Comparison of ENCODE assay signal across 8 mouse cellular contexts in genomic region chr6:29985058-29985498, GRCm38 (mm10).
DNase-seq lines count a peak whose midpoint lies in the region; ATAC-seq and TF ChIP-seq lines count a peak whose summit lies in the region.

No protein-coding gene starts in this region.

- no peak for TF ChIP-seq CTCF in heart, adult 2 months (IDR thresholded peaks at IDR 0.05)
- no peak for TF ChIP-seq CTCF in kidney, adult 2 months (conservative IDR thresholded peaks at IDR 0.05; ENCODE audit: insufficient read depth, insufficient read length, low read depth, low read length)
- no peak for TF ChIP-seq CTCF in midbrain, postnatal 0 days (IDR thresholded peaks at IDR 0.05)

- TF ChIP-seq POLR2A in heart, adult 2 months (IDR thresholded peaks at IDR 0.05; ENCODE audit: insufficient read depth, low read depth, low read length): peak; percentile 42; the same call in 1 of the 2 replicates
- TF ChIP-seq POLR2A in kidney, adult 2 months (IDR thresholded peaks at IDR 0.05; ENCODE audit: low read depth, low read length): no peak

- H3K9me3 ChIP-seq in embryonic facial prominence, embryonic 15.5 days (replicated peaks): no peaks in the 10 kb centered on the region
- no peaks in the 10 kb centered on the region for H3K9me3 ChIP-seq in limb, embryonic 15.5 days
- H3K9me3 ChIP-seq in midbrain, postnatal 0 days (ENCODE audit: low read length): no peaks in the 10 kb centered on the region

- intact Hi-C loops in heart, adult 2 months (cut with DNase I): loop anchor here (2.0 kb wide), 1 partner anchor 62 kb away; the partner anchor contains the start of gene Nrf1

- WGBS in embryonic facial prominence, embryonic 15.5 days: 0% methylated on average over 37 of the region's 37 CpGs
- under 1% methylated on average over 37 of the region's 37 CpGs for WGBS in heart, adult 2 months
- 1% methylated on average over 37 of the region's 37 CpGs for WGBS in kidney, adult 2 months
- under 1% methylated on average over 37 of the region's 37 CpGs for WGBS in limb, embryonic 15.5 days
- WGBS in midbrain, postnatal 0 days: under 1% methylated on average over 37 of the region's 37 CpGs

- no peaks in the 10 kb centered on the region for H3K36me3 ChIP-seq in embryonic facial prominence, embryonic 15.5 days
- H3K36me3 ChIP-seq in heart, adult 2 months (ENCODE audit: control insufficient read depth, insufficient read depth, low read length): no peaks in the 10 kb centered on the region
- no peaks in the 10 kb centered on the region for H3K36me3 ChIP-seq in kidney, adult 2 months (ENCODE audit: control insufficient read depth, insufficient read depth, low read length)
- H3K36me3 ChIP-seq in limb, embryonic 15.5 days: no peaks in the 10 kb centered on the region
- H3K36me3 ChIP-seq in midbrain, postnatal 0 days (ENCODE audit: insufficient read depth, low read length): no peaks in the 10 kb centered on the region

- peak overlapping the region; percentile 91 for H3K4me2 ChIP-seq in embryonic facial prominence, embryonic 15.5 days (replicated peaks)
- H3K4me2 ChIP-seq in limb, embryonic 15.5 days: peak overlapping the region; percentile 86
- peak overlapping the region; percentile 94 for H3K4me2 ChIP-seq in midbrain, postnatal 0 days (ENCODE audit: low read depth, low read length, poor library complexity, severe bottlenecking)

- H3K4me1 ChIP-seq in embryonic facial prominence, embryonic 15.5 days: 0 out of 2 replicates have a peak, but pooled peaks cover 6% of the 10 kb centered on the region
- H3K4me1 ChIP-seq in heart, adult 2 months (ENCODE audit: control insufficient read depth, insufficient read depth, low read length): no peaks in the 10 kb centered on the region; the same call in 1 of the 2 replicates
- 0 out of 2 replicates have a peak, but pooled peaks cover 3% of the 10 kb centered on the region for H3K4me1 ChIP-seq in kidney, adult 2 months (ENCODE audit: control insufficient read depth, insufficient read depth, low read length)
- peaks cover 10% of the 10 kb centered on the region; the same call in 1 of the 2 replicates for H3K4me1 ChIP-seq in limb, embryonic 15.5 days
- no peaks in the 10 kb centered on the region for H3K4me1 ChIP-seq in midbrain, postnatal 0 days (ENCODE audit: insufficient read depth, low read length)

- peak overlapping the region; percentile 58 for H3K4me3 ChIP-seq in embryonic facial prominence, embryonic 15.5 days (replicated peaks)
- peak overlapping the region; percentile 57 for H3K4me3 ChIP-seq in heart, adult 2 months
- H3K4me3 ChIP-seq in kidney, adult 2 months (ENCODE audit: insufficient read depth, low read depth, low read length): peak overlapping the region; percentile 54
- peak overlapping the region; percentile 59 for H3K4me3 ChIP-seq in limb, embryonic 15.5 days
- H3K4me3 ChIP-seq in midbrain, postnatal 0 days (ENCODE audit: low read depth, low read length): peak overlapping the region; percentile 46

- TF ChIP-seq EP300 in heart, adult 2 months (IDR thresholded peaks at IDR 0.05; ENCODE audit: insufficient read depth, low read depth, low read length): no peak

- H3K9ac ChIP-seq in embryonic facial prominence, embryonic 15.5 days: peak overlapping the region; percentile 31
- H3K9ac ChIP-seq in heart, adult 2 months (ENCODE audit: low read depth, low read length): peak overlapping the region; percentile 47
- peak overlapping the region; percentile 45 for H3K9ac ChIP-seq in limb, embryonic 15.5 days
- H3K9ac ChIP-seq in midbrain, postnatal 0 days (replicated peaks; ENCODE audit: low read length, poor library complexity, severe bottlenecking): peak overlapping the region; percentile 37; the same call in 1 of the 2 replicates

- H3K27me3 ChIP-seq in embryonic facial prominence, embryonic 15.5 days: peaks cover 7% of the 10 kb centered on the region; the same call in 1 of the 2 replicates
- no peaks in the 10 kb centered on the region for H3K27me3 ChIP-seq in heart, adult 2 months (ENCODE audit: control insufficient read depth, insufficient read depth, low read length)
- H3K27me3 ChIP-seq in kidney, adult 2 months (replicated peaks; ENCODE audit: control insufficient read depth, insufficient read depth, low read length): no peaks in the 10 kb centered on the region
- H3K27me3 ChIP-seq in limb, embryonic 15.5 days: no peaks in the 10 kb centered on the region
- H3K27me3 ChIP-seq in midbrain, postnatal 0 days (ENCODE audit: insufficient read depth, low read length): no peaks in the 10 kb centered on the region

- H3K79me2 ChIP-seq in heart, adult 2 months (replicated peaks; ENCODE audit: control insufficient read depth, insufficient read depth, low read length): no peaks in the 10 kb centered on the region

- peak; percentile 92 for DNase-seq in A20 (ENCODE audit: low read depth, low spot score)
- DNase-seq in adrenal gland, postnatal 4 days (ENCODE audit: low spot score in 2 of 2): peak; percentile 49 to 73
- DNase-seq in heart, adult 2 months: peak; percentile 90 to 93
- DNase-seq in kidney, adult 2 months: peak; percentile 96
- peak; percentile 64 for DNase-seq in midbrain, postnatal 0 days (ENCODE audit: low spot score)
- peak; percentile 83 to 89 for DNase-seq in spleen, postnatal 36 days (ENCODE audit: low spot score in 2 of 2)

- ATAC-seq in embryonic facial prominence, embryonic 15.5 days (ENCODE audit: insufficient number of reproducible peaks, low FRiP score, low TSS enrichment, low read depth): peak; percentile 83
- ATAC-seq in limb, embryonic 15.5 days (ENCODE audit: insufficient number of reproducible peaks, low FRiP score, low TSS enrichment, low read depth): peak; percentile 74
- peak; percentile 66; the same call in 1 of the 2 replicates for ATAC-seq in midbrain, postnatal 0 days (ENCODE audit: low FRiP score)

- H3K27ac ChIP-seq in embryonic facial prominence, embryonic 15.5 days (replicated peaks): peak overlapping the region; percentile 41; the same call in 1 of the 2 replicates
- H3K27ac ChIP-seq in heart, adult 2 months: peak overlapping the region; percentile 36
- H3K27ac ChIP-seq in kidney, adult 2 months (ENCODE audit: insufficient read depth, low read depth, low read length): no peak overlapping the region
- peak overlapping the region; percentile 69 for H3K27ac ChIP-seq in limb, embryonic 15.5 days
- no peak overlapping the region for H3K27ac ChIP-seq in midbrain, postnatal 0 days (ENCODE audit: low read depth, low read length)

Comparison
In these comparisons a context has a peak if more than half of its experiments do, and no peak if none do; other contexts are left out.
1. H3K27ac ChIP-seq: peak in embryonic facial prominence, embryonic 15.5 days (single experiment), heart, adult 2 months (single experiment) and limb, embryonic 15.5 days (single experiment); none in kidney, adult 2 months (single experiment) and midbrain, postnatal 0 days (single experiment).
2. Peak in every context shown above with its lines, with median percentiles within 50 percentile points of each other: DNase-seq, ATAC-seq, H3K4me2 ChIP-seq, H3K4me3 ChIP-seq and H3K9ac ChIP-seq.